Mouse (Mus musculus): ENCODE measurements at regions not wholly inside any gene's neighbourhood (a gene's known extent, or its start where the extent isn't known, plus 50 kb on each side); places are given as distances from the start of the nearest gene placed in this dataset.

DNA sequence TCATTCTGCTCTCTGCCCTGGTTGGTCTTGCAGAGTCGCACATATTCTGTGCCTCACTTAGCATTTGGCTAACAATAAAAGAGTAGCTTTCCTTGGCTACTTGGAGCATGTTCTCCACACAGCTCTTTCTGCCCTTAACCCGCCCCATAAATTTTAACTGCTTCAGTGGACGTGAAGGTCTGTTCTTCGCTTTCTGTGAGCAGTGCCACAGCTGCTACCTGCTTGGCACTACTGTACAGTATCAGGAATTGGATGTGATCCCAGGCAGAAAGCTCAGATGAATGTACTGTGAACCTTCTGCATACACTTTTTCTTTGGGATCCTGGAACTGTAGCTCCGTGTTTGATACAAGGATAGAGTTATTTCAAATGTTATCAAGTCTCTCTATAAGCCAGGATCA lies 939.4 kb downstream of the Epha4 start:
- intact Hi-C loops (cut with DNase I), result no loop called here
- no peak for DNase-seq

DNA sequence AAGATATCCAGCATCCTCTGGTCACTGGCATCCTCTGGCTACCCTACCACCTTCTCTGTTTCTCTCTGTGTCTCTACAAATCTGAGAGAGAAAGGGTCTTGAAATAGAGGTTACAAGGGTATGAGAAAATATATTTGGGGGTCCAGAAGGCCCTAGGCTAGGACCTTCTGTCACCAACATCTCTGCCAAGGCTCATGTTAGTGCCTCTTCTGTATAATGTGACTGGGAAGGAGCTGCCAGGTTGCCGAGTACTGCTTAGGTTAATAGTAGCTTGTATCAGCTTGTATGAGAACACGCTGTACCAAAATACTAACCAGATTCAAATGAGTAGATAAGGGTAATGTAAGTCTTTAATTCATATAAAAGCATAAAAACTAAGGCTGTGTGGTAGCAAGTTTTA lies 929.0 kb downstream of the Epha4 start:
- DNase-seq, result no peak
- intact Hi-C loops (cut with DNase I), result no loop called here

DNA sequence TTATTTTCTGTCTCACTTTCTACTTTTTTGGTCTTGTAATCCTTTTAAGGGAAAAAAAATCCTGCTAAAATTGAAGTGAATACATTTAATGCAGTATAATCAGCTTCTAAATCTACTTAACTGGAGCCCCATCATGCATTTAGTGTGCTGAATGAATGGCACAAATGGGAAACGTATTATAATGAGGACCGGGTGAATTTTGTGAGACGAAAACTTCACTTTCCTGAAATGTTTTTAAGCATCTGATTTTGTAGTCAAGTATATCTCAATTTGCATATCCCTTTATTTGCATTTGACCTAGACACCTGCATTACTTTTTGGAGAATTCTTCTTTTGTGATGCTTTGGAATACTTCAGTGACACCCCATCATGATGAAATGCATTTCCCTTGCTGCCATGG lies 889.1 kb downstream of the Epha4 start:
- intact Hi-C loops (cut with DNase I), result no loop called here

DNA sequence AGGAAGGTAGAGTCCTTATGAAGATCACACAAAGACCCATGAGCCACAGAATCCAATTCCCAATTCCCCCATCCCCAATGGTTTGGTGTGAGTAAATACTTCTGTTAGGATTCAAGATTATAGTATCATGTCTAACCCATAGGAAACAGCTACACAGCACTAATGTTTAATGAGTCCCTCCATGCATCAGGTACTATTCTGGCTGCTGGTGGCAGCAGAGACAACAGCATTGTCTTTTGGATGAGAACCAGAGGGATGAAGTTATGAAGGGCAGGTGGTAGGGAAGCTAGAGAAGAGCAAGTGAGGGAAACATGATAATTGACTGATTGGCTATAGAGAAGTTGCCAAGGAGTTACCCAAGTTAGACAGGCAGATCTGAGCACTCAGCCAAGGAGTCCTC lies 885.0 kb downstream of the Epha4 start:
- no peak for DNase-seq
- intact Hi-C loops (cut with DNase I), result no loop called here

More for the DNA sequence above, 889.1 kb downstream of the Epha4 start:
- no peak for DNase-seq

DNA sequence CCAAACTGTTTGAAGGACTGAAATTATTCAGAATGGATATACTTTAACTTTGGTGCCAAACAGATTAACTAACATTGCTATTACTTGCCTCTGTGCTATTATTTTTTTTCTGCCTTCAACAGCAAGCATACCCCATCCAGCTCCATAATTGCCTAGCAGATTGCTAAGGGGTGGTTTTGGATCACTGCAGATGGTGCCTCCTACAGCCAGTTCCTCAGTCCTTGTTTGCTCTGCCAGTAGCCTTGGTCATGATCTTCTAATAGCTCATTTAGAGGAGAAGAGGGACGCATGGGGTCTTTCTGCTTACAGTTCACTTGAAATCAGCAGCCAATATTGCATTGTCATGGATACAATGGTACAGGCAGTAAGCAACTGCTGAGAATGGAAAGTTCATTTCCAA lies 880.8 kb downstream of the Epha4 start:
- no peak for DNase-seq
- intact Hi-C loops (cut with DNase I), result no loop called here

DNA sequence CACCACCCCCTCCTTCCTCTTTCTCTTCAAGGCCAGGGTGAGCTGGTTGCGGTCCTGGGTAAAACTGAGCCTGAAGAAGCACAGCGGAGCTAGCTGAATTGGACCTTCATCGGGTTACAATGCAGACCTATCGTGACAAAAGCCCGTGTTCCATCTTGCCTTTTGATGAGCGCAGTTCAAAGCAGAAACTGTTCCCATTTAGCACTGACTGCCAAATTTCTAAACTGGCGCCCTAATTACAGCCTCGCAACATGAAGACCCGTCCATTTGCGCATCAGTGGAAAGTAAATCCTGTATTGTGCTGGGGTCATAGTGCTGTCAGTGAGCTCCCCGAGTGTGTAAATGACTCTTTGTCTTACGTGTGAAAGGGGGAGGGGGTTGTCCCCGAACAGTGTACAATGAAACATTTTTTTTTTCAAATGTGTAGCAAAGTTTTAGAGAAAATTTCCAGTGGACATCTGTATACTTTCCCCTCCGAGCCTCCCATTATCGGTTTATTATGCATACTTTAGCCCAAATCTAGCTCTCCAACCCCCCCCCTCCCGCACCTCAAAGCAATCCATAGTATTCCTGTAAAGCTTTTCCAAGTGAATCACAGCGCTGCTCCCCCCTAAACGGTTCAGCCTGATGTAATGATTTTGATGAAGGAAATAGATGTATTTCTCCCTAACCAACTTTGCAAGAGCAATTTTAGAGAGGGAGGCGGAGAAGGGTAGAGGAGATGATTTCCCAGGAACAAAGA lies 877.4 kb downstream of the Epha4 start:
- intact Hi-C loops (cut with DNase I), result no loop called here
- no peak for DNase-seq

DNA sequence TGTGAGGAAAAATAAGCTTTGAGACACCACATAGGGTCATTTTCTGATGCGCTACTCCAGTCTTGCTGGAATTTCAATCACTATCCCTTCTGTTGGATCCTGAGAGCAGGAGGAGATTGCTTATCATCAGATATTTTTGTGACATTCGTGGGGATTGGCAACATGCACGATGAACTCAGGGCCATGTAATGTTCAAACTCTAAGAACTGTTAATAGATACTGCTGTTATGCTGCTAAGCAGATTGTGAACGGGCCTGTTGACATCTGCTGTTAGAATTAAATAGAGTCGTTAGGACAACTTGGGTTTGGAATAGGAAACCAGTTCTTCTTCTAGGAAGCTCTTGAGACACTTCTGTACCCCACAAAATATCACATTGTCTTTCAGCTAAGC lies 876.9 kb downstream of the Epha4 start:
- intact Hi-C loops (cut with DNase I), result no loop called here
- DNase-seq, result no peak

DNA sequence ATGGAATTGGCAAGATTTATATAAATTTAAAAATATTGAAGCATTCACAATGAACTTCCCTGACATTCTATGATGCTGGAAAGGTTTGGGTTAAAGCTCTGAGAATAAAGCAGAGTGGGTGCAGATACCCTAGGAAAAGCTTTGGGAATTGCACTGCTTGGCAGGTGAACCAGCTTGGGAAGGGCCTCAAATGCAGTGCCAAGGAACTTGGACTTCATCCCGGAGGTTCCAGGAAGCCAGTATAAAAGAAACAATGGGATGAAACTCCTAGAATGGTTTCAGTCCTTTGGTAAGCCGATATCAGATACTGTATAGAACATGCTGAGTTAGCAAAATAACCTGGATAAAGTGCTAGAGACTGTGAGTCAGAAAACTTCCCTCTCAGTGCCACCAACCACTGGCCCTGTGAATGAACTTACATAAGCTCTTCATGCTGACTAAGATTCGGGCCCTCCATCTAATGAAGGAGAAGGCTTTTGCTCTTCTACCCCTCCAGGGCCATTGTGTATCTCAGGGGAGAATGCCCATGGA lies 873.6 kb downstream of the Epha4 start:
- intact Hi-C loops (cut with DNase I), result no loop called here
- DNase-seq, result no peak

DNA sequence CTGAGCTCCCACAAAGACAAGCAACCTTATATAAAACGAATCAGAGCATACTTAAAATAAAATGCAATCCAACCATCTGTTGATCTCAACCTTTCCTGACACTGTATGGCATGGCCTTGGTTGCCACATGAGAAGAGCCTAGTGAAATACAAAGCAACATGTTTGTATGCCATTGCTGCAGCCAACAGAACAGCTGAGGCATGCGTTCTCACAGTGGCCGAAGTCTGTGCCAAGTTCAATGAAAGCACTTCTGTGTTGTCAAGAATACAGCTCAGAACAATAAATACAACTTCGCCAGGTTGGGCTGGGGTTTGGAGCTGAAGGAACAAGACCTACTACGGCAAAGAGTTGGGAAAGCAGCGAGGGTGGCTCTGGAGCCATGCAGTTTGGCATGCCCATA lies 872.2 kb downstream of the Epha4 start:
- no peak for DNase-seq
- intact Hi-C loops (cut with DNase I), result no loop called here

DNA sequence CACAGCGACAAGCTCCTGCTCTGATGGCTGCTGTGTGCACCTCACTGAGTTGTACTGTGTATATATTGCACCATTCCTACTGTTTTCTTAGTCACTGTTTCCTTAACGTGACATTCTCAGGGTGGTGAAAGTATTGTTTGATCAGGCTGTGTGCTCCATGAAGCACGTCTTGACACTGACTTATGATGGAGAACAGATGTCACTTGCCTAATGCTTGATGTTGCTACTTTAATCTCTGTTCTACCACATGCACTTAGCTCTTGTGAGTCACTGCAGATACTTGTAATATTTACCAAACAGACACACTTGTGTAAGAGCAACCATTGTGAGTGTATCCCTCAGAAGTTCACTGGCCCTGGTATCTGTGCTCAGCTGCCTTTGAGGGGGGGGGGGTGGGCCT lies 870.0 kb downstream of the Epha4 start:
- DNase-seq, result no peak
- intact Hi-C loops (cut with DNase I), result no loop called here

DNA sequence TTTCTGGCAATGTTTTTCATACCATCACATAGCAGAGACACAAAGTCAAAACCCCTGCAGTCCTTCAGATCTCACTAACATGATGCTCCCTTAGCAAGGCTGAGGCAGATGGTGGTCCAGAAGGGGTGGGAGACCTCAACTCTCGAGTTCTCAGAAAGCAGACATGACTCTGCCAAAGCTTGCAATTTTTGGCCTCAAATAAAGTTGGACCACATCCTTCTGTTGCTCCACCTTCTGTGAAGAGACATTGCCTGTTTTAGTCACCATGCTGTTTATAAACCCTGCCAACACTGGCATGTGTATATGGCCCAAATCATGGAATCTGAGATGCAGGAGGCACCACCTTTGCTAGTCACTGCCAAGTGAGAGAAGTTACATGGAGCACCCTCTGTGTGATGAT lies 860.1 kb downstream of the Epha4 start:
- intact Hi-C loops (cut with DNase I), result no loop called here
- no peak for DNase-seq

DNA sequence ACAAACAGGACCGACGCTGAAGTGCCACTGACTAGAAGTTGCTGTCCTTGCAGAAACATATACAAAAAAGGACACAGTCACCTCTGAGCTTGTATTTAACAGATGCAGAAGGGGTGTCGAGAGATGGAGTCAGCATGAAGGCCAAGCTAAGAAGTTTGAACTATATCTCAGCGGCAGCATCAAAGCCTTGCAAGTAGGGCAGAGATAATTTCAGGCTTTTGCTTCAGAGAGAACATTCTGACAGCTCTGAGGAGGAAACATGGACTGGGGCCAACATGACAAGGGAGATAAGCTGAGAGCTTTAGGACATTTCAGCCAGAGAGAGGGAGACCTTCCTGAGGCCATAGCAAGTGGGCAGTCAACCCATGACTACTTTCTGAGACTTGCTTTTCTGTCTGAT lies 856.7 kb downstream of the Epha4 start:
- DNase-seq, result no peak
- intact Hi-C loops (cut with DNase I), result no loop called here

DNA sequence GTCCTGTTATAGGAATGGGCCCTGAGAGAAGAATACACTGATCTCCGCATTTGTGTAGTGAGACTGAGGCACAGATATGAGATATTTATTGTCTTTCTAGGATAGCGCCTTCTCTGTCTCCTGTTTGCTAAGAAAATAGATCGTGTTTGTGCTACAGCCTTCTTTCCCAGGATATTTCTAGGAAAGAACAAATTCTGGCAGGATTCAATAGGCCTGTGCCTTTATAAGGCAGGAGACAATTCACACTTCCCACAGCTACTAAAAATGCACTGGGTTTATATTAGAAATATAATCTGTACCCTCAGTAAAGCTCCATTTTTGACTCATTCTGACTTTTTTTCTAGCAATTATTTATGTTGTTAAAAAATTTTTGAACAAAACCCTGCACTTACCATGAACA lies 854.7 kb downstream of the Epha4 start:
- intact Hi-C loops (cut with DNase I), result no loop called here
- no peak for DNase-seq

DNA sequence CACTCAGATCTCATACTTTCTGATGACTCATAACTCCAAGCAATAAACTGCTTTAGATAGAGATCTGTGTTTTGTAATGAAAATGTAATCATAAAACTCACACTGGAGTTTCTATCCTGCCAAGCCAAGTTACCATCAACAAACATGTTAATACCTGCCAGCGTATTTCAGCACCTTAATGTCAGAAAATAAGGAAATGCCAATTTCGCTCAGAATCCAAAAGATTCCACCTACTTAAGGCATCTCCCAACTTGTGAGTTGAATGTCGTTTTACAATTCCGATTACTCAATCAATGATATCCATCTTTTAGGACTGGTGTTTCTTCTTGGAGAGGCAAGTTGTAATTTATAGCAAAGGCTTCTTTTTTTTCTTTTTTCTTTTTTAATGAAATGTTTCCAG lies 850.5 kb downstream of the Epha4 start:
- no peak for DNase-seq
- intact Hi-C loops (cut with DNase I), result no loop called here

DNA sequence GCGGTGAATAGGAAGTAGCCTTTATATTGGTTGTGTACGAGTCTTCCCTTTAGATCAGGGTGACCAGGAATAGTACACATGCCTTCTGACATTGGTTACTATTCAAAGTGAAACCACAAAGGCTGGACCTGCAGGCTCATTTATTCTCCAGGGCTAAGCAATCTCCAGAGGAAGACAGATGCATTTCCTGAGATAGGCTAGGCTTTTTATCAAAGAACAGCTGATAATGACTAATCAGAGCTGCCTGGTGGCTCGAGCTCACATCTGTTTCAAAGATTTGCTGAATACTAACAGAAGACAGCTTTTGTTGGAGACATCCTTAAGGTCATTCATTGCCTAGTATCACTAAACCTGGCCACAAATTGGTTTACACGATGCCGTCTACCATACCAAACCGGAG lies 838.1 kb downstream of the Epha4 start:
- intact Hi-C loops (cut with DNase I), result no loop called here
- no peak for DNase-seq

DNA sequence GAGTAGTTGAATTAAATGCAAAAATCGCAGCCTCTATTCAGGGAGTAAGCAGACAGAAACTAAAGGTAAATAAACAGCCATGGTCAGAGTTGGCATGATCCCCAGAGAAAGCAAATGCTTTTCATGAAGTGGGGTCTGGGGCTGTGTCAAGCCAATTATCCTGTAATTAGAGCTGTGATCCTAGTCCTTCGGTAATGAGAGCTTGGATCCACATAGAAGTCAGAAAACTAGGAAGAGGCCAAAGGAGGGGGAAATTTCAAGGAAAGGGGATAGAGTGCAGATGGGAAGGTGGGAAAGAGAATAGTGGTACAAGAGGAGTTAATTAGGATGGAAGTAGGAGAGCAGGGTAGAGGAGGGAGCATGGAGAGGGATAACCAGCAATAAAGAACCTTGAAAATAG lies 809.3 kb downstream of the Epha4 start:
- intact Hi-C loops (cut with DNase I), result no loop called here

DNA sequence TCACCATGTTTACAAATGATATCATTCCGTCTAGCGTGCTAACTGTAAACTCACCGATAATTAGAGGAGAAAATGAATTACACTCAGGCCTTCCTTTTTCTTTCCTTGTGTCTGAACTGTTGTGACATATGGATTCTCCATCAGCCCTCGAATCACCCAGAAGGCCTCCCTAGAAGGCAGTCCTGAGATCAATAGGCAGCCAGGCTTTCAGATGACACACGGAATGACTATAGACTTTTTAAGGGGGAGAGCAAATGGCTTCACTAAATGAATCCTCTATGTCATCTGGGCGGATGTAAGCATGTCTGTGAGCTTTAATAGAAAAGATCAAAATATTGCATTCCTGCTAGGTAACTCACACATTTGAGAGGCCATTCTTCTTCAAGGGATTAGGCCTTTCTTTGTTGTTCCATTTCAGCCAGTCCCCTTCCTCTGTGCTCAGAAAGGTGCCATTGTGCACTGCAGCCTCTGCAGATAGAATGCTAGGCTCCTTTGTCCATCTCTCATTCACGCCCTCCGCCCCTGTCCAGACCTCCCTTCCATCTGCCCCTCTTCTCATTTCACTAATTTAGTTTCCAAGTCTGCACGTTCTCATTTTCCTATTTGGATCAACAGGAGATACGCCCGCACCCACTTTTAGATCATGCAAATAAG lies 797.1 kb downstream of the Epha4 start:
- DNase-seq, result no peak
- intact Hi-C loops (cut with DNase I), result no loop called here

More for the DNA sequence above, 809.3 kb downstream of the Epha4 start:
- DNase-seq, result no peak

DNA sequence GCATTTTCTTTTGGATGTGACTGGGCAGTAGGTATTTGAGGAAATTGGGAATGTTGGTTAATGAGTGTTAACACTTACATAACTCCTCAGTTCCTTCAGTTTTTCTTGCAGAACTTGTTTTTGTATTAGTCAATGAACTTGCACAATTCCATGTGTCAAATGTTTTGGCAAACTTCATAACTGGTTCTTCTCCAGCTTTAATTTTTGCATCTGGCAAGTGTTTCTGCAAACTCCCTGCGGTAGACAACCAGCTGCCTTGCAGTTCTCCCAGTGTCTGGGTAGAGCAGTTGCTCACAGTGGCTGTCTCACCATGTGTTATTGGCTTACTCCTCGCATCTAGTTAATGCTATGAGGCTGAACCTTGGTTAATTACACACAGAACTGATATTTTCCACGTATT lies 790.4 kb downstream of the Epha4 start:
- peak in 1 of 2 experiments; percentile 7 for DNase-seq
- intact Hi-C loops (cut with DNase I), result no loop called here

DNA sequence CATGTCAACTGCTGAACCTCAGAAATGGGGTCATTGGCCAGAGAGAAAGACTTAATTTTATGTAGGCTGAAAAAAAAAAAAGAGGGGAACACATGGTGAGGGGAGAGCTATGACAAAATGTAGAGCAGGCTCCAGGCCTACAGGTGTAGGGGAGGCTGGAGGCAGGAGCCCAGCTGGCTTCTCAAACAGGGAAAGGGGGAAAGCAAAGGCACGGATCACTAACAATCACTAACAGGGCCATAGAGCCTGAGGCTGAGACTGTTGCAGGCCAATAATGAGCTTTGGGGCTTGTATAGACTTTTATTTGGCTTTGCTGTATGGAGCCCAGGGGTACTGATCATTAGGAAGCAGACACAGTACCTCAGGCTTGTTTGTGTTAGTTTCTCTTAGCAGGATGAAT lies 777.9 kb downstream of the Epha4 start:
- DNase-seq, result no peak
- intact Hi-C loops (cut with DNase I), result no loop called here

DNA sequence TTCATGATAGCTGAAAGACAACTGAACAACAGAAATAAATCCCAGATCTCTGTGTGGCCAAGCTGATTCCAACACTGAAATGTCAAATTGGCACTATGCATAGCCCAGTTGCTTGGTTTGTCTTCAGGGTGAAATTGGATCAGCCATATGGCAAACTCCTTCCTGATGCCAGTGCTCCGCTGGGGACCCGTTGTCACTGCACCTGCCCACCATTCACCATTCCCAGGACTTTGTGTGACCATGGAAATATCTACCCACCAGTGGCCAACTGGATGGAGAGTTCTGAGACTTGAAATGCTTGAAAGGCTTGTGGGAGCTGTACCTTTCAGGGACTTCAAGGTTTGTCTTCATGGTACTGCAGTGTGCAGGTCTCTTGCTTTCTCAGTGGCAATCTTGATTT lies 777.2 kb downstream of the Epha4 start:
- intact Hi-C loops (cut with DNase I), result no loop called here
- DNase-seq, result no peak

DNA sequence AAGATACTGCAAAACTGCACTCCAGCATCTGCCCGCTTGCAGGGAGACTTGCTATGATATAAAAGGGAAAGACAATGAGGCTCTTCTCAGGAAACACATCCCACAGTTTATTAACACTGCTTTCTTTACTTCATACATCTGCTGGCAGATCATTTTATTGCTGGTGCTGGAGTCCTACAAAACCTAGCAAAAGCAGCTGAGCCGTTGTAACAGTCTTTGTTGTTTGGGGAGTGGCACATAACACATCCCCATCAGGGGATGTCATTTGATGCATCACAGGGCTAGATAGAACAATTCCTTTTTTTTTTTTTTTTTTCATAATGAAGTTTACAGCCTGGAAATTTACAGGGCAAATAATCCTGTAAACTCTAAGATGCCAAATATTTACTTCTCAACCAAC lies 742.2 kb downstream of the Epha4 start:
- no peak for DNase-seq
- intact Hi-C loops (cut with DNase I), result no loop called here

DNA sequence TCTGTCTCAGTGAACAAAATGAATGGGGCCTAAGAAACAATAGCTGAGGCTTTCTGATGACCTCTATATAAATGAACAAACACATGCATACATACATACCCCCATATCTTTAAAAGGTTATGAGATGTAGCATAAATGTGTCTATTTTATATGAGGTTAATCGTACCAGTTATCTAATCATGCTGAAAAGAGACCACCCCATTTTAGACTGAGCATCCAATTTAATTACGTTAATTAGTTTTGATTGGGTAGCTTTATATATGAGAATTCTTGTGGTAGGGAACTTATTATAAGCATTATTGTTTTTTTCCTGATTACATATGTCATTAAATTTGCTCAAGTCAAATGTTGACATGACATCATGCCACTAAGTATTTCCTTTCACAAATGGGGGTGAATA lies 728.0 kb downstream of the Epha4 start:
- intact Hi-C loops (cut with DNase I), result no loop called here
- DNase-seq, result no peak

Data from gastrocnemius, postnatal 36 days (tissue).